Mouse (Mus musculus): ENCODE measurements at regions not wholly inside any gene's neighbourhood (a gene's known extent, or its start where the extent isn't known, plus 50 kb on each side); places are given as distances from the start of the nearest gene placed in this dataset.

DNA sequence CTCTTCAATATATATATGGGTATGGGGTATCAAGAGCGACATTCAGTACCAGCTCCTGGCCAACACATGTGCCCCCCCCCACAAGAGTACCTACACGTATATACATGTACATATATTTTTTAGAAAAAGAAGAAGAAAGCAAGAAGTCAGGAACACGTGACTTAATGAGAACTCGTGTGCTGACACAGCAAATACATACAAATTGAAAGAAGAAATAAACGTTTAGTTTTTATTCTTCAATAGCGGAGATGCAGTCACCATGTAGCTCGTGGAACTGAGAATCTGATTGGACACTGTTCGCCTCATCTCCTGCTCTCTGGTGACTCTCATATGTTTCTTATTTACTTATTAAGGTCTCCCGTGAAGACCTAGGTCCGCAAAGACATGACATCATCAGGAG is 80.3 kb upstream of the Six2 start:
- TF ChIP-seq CTCF (IDR thresholded peaks at IDR 0.05) = no peak
- no peak for TF ChIP-seq EP300 (IDR thresholded peaks at IDR 0.05)

All from lung, postnatal 0 days (tissue).